Mouse (Mus musculus): Measurements from ENCODE around the gene Cpsf4l. TPM values are rescaled to one million over a fixed set of nuclear protein-coding genes. Genes with fewer than 3 reads are reported as not detected.
A peak's percentile ranks its signal among the peaks of the same experiment; 100 is the strongest.

Cpsf4l gene
- polyA plus RNA-seq (2012; ENCODE audit: insufficient read depth, insufficient read length, missing spikeins), result not detected in 2 replicates

DNA sequence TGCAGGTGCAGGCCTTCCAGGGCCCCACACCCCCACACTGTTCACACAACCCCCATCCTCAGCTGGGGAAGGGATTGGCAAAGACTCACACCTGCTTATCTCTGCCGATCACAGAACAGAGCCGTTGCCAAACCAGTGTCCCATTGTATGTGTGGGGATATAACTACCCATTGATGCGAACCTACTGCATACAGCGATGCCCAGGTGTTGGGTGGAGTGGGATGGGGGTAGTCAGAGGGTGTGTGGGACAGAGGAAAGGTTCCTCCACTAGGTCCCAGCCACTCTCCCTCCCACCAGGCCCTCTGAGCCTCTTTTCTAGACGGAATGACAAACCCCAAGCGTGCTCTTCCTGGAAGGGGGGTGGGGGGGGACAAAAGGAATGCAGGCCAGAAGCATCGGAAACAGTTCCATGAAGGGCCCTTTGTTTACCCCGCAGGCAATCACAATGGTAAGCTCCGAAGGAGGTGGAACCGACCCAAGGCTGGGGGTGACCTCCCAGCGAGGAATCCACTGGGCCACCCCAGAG lies at the start of gene Cpsf4l:
Gene Cpsf4l (minus strand): TSS at position 287 of the 526 bp plus-strand sequence.
- Histone ChIP-seq H3K4me1 (ENCODE audit: control insufficient read depth, insufficient read depth, insufficient read length, low read length) (peaks cover 14% of the 10 kb centered on the region), H3K27ac (replicated peaks; ENCODE audit: low read depth, low read length) (peak within 1 kb of the TSS; percentile 94), H3K4me3 (ENCODE audit: insufficient read depth, low read depth, low read length) (peak within 1 kb of the TSS; percentile 35)

- H3K27ac ChIP-seq (replicated peaks; ENCODE audit: low read depth, low read length), result no peak overlapping the region
- H3K4me1 ChIP-seq (ENCODE audit: control insufficient read depth, insufficient read depth, insufficient read length, low read length), result peaks cover 14% of the 10 kb centered on the region
- H3K4me3 ChIP-seq (ENCODE audit: insufficient read depth, low read depth, low read length), result no peak overlapping the region
Measured at GRCm38 (mm10) chr11:113758851-113759250, 49.0 kb upstream of the Cpsf4l start.

GRCm38 (mm10) chr11:113756578-113756977 lies 46.8 kb upstream of the Cpsf4l start:
- peak overlapping the region; percentile 3; the same call in 1 of the 2 replicates for H3K27ac ChIP-seq (replicated peaks; ENCODE audit: low read depth, low read length)
- H3K4me3 ChIP-seq (ENCODE audit: insufficient read depth, low read depth, low read length), result no peak overlapping the region
- H3K4me1 ChIP-seq (ENCODE audit: control insufficient read depth, insufficient read depth, insufficient read length, low read length), result peaks cover 14% of the 10 kb centered on the region

DNA sequence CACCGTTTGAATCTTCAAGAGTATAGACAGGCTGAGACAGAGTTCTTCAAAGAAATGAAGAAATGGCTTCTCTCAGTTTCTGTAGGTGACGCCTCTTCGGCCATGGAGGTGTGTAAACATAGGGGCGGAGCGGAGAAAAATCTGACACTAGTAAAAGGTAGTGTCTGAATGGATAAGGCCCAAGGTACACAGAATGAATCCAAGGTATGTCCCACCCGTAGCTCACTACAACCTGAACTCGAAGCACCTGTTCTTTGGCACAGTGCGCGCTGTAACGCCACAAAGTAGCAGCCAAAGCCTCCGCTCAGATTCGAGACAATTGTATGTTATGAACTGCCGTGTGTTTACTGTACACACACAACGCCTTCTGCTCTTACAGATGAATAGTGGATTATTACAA lies 46.1 kb upstream of the Cpsf4l start:
- no peak overlapping the region for H3K4me3 ChIP-seq (ENCODE audit: insufficient read depth, low read depth, low read length)
- H3K27ac ChIP-seq (replicated peaks; ENCODE audit: low read depth, low read length), result no peak overlapping the region

DNA sequence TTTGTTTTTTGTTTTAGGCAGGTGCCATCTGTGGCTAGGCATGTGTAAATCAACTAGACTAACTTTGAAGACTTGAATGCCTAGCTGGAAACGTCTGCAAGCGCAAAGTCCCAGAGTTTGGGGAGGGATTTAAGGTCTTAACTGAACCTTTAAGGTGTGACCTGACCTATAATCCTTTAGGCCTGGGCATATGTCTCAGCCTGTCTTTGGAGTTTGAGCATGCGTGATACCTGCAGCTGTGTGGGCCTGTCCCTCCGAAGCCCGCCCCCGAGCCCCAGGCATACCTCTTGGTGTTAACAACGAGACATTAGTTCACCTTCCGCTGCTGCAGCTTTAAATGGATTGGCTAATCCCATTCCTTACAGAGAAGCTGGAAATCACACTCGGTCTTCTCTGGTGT lies 45.0 kb upstream of the Cpsf4l start:
- Histone ChIP-seq H3K4me1 (ENCODE audit: control insufficient read depth, insufficient read depth, insufficient read length, low read length) (peaks cover 9% of the 10 kb centered on the region), H3K27ac (replicated peaks; ENCODE audit: low read depth, low read length) (no peak overlapping the region), H3K4me3 (ENCODE audit: insufficient read depth, low read depth, low read length) (no peak overlapping the region)

More for the DNA sequence above, 46.1 kb upstream of the Cpsf4l start:
- H3K4me1 ChIP-seq (ENCODE audit: control insufficient read depth, insufficient read depth, insufficient read length, low read length), result peaks cover 14% of the 10 kb centered on the region

DNA sequence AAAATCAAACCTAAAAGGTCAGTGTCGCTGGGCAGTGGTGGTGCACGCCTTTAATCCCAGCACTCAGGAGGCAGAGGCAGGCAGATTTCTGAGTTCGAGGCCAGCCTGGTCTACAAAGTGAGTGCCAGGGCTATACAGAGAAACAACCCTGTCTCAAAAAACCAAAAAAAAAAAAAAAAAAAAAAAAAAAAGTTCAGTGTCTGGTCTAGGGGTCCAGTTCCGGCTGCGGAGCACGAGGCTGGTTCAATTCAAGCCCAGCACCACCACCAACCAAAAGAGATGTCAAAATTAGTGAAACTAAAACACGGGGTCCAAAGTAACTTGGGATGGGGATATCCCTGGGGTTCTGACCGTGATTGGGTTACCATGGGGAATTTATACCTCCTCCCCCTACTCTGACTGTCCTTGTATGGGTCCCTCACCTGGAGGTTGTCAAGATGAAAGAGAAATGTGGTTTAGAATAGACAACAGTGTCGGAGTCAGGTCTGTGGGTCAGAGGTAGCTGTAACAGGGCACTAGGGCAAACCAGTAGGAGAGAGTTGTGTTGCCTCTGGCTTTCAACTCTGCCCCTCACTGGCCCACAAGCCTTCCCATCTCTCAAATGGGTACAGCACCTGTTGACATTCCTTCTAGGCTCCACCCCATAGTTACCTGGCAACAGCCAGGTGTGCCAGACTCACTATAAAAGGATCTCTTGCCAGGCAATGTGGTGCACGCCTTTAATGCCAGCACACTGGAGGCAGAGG lies 43.0 kb upstream of the Cpsf4l start:
- H3K4me1 ChIP-seq (ENCODE audit: control insufficient read depth, insufficient read depth, insufficient read length, low read length), result peaks cover 15% of the 10 kb centered on the region
- no peak overlapping the region for H3K4me3 ChIP-seq (ENCODE audit: insufficient read depth, low read depth, low read length)

GRCm38 (mm10) chr11:113752158-113752661 lies 42.4 kb upstream of the Cpsf4l start:
- H3K27ac ChIP-seq (replicated peaks; ENCODE audit: low read depth, low read length), result peak overlapping the region; percentile 68
- peak overlapping the region; percentile 66 for H3K4me3 ChIP-seq (ENCODE audit: insufficient read depth, low read depth, low read length)
- H3K4me1 ChIP-seq (ENCODE audit: control insufficient read depth, insufficient read depth, insufficient read length, low read length), result peaks cover 21% of the 10 kb centered on the region

More for the DNA sequence above, 43.0 kb upstream of the Cpsf4l start:
- peak overlapping the region; percentile 68; the same call in 1 of the 2 replicates for H3K27ac ChIP-seq (replicated peaks; ENCODE audit: low read depth, low read length)

- Histone ChIP-seq H3K4me3 (ENCODE audit: insufficient read depth, low read depth, low read length) (peak within 1 kb of the TSS; percentile 97), H3K4me1 (ENCODE audit: control insufficient read depth, insufficient read depth, insufficient read length, low read length) (peaks cover 19% of the 10 kb centered on the region), H3K27ac (replicated peaks; ENCODE audit: low read depth, low read length) (peak within 1 kb of the TSS; percentile 93)
Measured at GRCm38 (mm10) chr11:113751484-113752084, 41.8 kb upstream of the Cpsf4l start, which contains the start of gene Cdc42ep4. TSS of gene Cdc42ep4 (minus strand) at chr11:113751881.

GRCm38 (mm10) chr11:113750571-113751483 lies 41.0 kb upstream of the Cpsf4l start:
- Histone ChIP-seq H3K4me3 (ENCODE audit: insufficient read depth, low read depth, low read length) (peak overlapping the region; percentile 97), H3K4me1 (ENCODE audit: control insufficient read depth, insufficient read depth, insufficient read length, low read length) (peaks cover 21% of the 10 kb centered on the region), H3K27ac (replicated peaks; ENCODE audit: low read depth, low read length) (peak overlapping the region; percentile 93)

DNA sequence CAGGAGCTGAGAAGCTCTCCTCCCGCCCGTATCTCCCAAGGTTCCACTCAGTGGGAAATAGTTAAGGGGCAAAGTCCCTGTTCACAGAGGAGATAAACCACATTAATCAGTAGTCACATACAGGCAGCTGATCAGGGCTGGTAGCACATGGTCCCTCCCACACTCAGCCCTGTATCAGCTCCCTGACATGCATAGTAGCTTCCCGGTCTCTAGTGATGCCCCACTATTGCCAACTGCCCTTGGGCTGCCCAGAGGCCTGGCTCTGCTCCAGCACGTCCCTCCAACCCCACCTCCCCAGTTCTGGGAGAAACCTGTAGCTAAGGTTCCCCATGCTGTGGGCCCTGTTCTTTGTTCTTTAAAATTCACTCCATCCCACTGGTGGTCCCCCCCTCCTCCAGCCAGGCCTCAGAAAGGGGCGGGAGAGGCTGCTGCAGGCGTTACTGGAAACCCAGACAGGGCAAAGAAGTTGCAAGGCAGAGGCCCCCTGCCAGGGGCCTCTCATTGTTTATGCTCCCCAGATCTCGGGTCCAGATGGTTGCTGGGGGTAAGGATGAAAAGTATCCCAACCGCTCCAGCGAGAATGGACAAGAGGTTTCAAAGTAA lies 40.0 kb upstream of the Cpsf4l start:
- Histone ChIP-seq H3K4me3 (ENCODE audit: insufficient read depth, low read depth, low read length) (peak overlapping the region; percentile 97), H3K4me1 (ENCODE audit: control insufficient read depth, insufficient read depth, insufficient read length, low read length) (peaks cover 19% of the 10 kb centered on the region), H3K27ac (replicated peaks; ENCODE audit: low read depth, low read length) (peak overlapping the region; percentile 93)

DNA sequence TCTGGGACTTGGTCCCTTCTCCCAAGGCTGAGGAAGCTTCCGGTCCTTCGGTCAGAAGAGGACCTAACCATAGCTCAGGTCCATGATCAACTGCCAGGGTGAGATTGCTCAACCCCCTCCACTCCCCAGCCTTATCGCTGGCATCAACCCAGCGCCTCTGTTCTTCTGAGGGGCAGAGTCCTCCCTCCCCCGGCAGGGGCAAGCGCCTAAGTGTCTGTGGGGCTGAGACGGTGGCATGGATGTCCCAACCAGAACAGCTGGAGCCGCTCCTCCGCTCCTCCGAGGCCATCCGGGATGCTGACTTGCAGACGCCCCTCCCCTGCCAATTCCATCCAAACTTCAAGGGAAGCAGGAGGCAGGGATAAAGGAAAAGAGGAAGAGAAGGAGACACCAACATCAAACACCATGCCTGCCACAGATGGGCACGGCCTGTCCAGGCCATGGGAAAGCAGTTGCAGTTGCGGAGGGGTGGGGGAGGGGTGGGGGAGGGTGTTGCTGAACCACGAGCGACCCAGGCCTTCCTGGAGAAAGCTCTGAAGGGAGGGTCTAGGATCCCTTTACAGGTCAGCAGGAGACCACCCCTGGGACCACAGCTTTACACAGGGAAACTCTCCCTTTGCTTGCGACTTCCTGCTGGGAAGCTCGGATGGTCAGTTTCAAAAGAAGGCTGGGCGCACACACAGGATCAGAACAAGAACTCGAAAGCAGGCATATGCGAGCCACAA lies 39.1 kb upstream of the Cpsf4l start:
- Histone ChIP-seq H3K4me1 (ENCODE audit: control insufficient read depth, insufficient read depth, insufficient read length, low read length) (peaks cover 19% of the 10 kb centered on the region), H3K4me3 (ENCODE audit: insufficient read depth, low read depth, low read length) (peak overlapping the region; percentile 97), H3K27ac (replicated peaks; ENCODE audit: low read depth, low read length) (peak overlapping the region; percentile 93)

DNA sequence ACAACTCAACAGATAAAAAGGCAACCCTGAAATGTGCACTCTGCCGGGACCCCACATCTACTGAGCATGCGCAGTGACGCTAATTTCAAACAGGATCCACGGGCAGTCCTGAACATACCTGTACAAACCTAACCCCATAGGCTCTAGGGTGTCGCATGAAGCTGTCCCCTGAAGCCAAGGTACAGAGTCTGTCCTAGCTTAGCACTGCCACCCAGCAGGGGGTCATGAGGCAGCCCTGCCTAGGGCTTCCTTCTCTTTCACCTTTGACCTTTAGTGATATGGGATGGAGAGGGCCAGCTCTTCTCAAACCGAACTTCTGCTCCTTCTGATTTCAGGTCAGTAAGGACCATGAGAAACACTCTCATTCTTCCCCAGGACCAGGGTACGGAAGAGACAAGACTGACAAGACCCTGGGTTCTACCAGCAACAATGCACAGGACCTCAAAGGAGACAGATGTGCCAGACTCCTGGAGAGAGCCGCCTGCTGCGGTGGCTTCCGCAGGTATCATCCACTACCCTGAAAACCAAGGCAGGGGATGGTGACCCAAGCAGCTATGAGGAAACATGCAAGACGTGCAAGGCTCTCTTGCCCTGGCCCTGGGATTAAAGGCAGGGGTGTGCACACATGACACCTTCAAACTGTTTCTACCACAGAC lies 38.0 kb upstream of the Cpsf4l start:
- H3K27ac ChIP-seq (replicated peaks; ENCODE audit: low read depth, low read length), result peak overlapping the region; percentile 65
- H3K4me3 ChIP-seq (ENCODE audit: insufficient read depth, low read depth, low read length), result peak overlapping the region; percentile 97
- peaks cover 19% of the 10 kb centered on the region for H3K4me1 ChIP-seq (ENCODE audit: control insufficient read depth, insufficient read depth, insufficient read length, low read length)

GRCm38 (mm10) chr11:113747056-113747455 lies 37.2 kb upstream of the Cpsf4l start:
- Histone ChIP-seq H3K4me3 (ENCODE audit: insufficient read depth, low read depth, low read length) (peak overlapping the region; percentile 39), H3K27ac (replicated peaks; ENCODE audit: low read depth, low read length) (peak overlapping the region; percentile 68), H3K4me1 (ENCODE audit: control insufficient read depth, insufficient read depth, insufficient read length, low read length) (peaks cover 19% of the 10 kb centered on the region)
